Mouse (Mus musculus) hindbrain, embryonic 16.5 days (tissue): ENCODE measurements at regions not wholly inside any gene's neighbourhood (a gene's known extent, or its start where the extent isn't known, plus 50 kb on each side); places are given as distances from the start of the nearest gene placed in this dataset.
"Not testable (repeated sequence)": the region's sequence is repeated elsewhere in the genome, so short reads cannot be mapped to it uniquely, and the experiment has no call there.

ENCODE experiments used
- ATAC-seq: fragments of 200-750 bp; cut with Nextera tagmentation; 2 replicates; pipeline ENCODE4 v1.8.0; 2017; ENCODE audit warnings: moderate TSS enrichment, moderate library complexity
- H3K27ac ChIP-seq: fragments of 300-500 bp; sonication (generic); 2 replicates; pipeline ENCODE4 v1.5.1; 2014; ENCODE audit warnings: low read depth, mild to moderate bottlenecking, control low read depth, low read length, moderate library complexity
- H3K27me3 ChIP-seq: fragments of 300-500 bp; sonication (generic); replicated peaks from 2 replicates; pipeline ENCODE4 v1.6.1; 2014; ENCODE audit warnings: low read length; ENCODE audit not compliant: control insufficient read depth, insufficient read depth
- H3K36me3 ChIP-seq: fragments of 300-500 bp; sonication (generic); 2 replicates; pipeline ENCODE4 v1.6.1; 2014; ENCODE audit warnings: mild to moderate bottlenecking, low read length, moderate library complexity, mixed read lengths; ENCODE audit not compliant: control insufficient read depth, insufficient read depth
- H3K4me1 ChIP-seq: fragments of 300-500 bp; sonication (generic); 2 replicates; pipeline ENCODE4 v1.6.1; 2014; ENCODE audit warnings: low read depth, low read length; ENCODE audit not compliant: control insufficient read depth, insufficient read depth
- H3K4me2 ChIP-seq: fragments of 300-500 bp; sonication (generic); 2 replicates; pipeline ENCODE4 v1.6.1; 2014; ENCODE audit warnings: mild to moderate bottlenecking, low read length, control low read depth, moderate library complexity
- H3K4me3 ChIP-seq: fragments of 300-500 bp; sonication (generic); 2 replicates; pipeline ENCODE4 v1.5.1; 2014; ENCODE audit warnings: mild to moderate bottlenecking, low read length, control low read depth, moderate library complexity
- H3K9ac ChIP-seq: fragments of 300-500 bp; sonication (generic); 2 replicates; pipeline ENCODE4 v1.6.1; 2014; ENCODE audit warnings: low read depth, mild to moderate bottlenecking, control low read depth, low read length, moderate library complexity
- H3K9me3 ChIP-seq: fragments of 300-500 bp; sonication (generic); 2 replicates; pipeline ENCODE4 v1.6.1; 2014; ENCODE audit warnings: mild to moderate bottlenecking, low read length, moderate library complexity; ENCODE audit not compliant: control insufficient read depth
- WGBS: fragments of 180-500 bp; shearing (Covaris S2); extraction: QIAGEN DNeasy Blood & Tissue Kit; methylation state at CpG from one replicate; pipeline ENCODE4 v1.1.7; 2014; 5-methylcytosine and 5-hydroxymethylcytosine counted together

DNA sequence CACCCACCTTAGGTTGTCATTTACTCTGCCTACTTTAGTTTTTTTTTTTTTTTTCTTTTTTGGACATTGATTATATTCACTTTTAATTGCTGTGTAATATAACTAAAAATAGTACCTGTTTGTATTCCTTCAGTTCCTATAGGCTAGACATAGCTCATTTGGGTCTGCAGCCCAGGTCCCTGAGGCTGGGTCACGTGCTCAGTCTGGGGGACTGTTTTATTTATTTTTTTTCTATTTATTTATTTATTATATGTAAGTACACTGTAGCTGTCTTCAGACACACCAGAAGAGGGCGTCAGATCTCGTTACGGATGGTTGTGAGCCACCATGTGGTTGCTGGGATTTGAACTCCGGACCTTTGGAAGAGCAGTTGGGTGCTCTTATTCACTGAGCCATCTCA, 231.2 kb upstream of the Ercc4 start:
- not testable (repeated sequence) for H3K4me2 ChIP-seq, H3K27ac ChIP-seq, H3K9me3 ChIP-seq, H3K4me3 ChIP-seq, H3K27me3 ChIP-seq, H3K9ac ChIP-seq, ATAC-seq, H3K36me3 ChIP-seq, H3K4me1 ChIP-seq
- 92% methylated on average over 5 of the region's 5 CpGs for WGBS

DNA sequence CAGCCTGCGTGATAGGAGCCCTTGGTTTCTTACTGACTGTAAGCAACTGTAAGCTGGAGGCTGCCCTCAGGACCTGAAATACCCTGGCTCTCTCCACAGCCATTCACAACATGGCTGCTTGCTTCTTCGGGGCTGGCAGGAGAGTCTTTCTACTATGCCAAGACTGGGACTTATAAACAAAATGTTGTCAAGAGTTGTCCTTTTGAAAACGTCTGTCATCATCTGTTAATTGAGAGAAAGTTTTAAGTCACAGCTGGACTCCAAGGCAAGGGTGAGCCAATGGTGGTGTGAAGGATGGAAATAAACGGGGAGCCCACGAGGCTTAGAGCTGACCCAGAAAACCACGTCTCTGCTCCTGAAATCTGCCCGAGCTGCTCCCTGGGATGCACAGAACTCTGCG, 229.5 kb upstream of the Ercc4 start:
- no peak for ATAC-seq
- peaks cover 3% of the 10 kb centered on the region; the same call in 1 of the 2 replicates for H3K4me1 ChIP-seq
- no peaks in the 10 kb centered on the region for H3K27me3 ChIP-seq
- no peak overlapping the region for H3K4me2 ChIP-seq
- no peaks in the 10 kb centered on the region for H3K36me3 ChIP-seq
- no peaks in the 10 kb centered on the region for H3K9me3 ChIP-seq
- WGBS = 85% methylated on average over 8 of the region's 8 CpGs
- no peak overlapping the region for H3K4me3 ChIP-seq
- H3K27ac ChIP-seq = no peak overlapping the region
- no peak overlapping the region for H3K9ac ChIP-seq

DNA sequence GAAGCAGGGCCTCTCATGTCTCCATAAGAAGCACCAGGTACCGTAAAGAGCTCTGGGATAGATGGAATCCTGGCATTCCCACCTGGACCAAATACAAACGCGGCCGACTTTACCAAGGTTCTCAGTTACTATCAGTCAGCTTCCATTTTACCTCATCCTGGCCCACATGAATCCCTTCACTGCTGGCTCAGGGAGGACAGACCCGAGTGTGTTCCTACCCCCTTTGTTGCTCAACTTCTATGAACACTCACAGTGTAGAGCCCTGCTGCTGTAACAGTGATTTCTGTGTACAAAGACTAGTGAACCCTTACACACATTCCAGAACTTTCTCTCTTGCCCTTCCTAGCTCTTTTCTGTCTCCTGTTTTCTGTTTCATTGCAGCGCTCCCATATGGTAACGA, 229.0 kb upstream of the Ercc4 start:
- Histone ChIP-seq H3K9ac (no peak overlapping the region), H3K36me3 (no peaks in the 10 kb centered on the region), H3K4me2 (no peak overlapping the region), H3K4me3 (no peak overlapping the region), H3K4me1 (peaks cover 3% of the 10 kb centered on the region; the same call in 1 of the 2 replicates), H3K9me3 (no peaks in the 10 kb centered on the region), H3K27ac (no peak overlapping the region), H3K27me3 (no peaks in the 10 kb centered on the region)
- 96% methylated on average over 7 of the region's 7 CpGs for WGBS
- no peak for ATAC-seq

DNA sequence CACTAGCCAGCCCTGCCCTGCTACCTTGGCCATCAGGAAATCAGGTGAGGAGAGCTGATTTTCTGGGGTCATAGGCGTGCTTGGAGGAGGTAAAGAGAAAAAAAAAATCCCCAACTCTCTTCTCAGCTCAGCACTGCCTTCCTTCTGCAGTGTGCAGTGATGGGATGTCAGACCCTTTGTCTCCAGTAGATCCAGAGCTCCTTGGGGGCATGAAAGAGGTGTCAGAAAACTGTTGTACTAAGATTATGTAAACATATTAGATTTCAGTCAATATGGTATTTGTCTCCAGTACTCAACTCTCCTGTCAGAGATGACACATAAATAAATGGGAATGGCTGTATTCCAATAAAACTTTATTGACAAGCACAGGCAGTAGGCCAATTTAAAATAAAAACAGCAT, 226.8 kb upstream of the Ercc4 start:
- Histone ChIP-seq H3K4me1 (peaks cover 3% of the 10 kb centered on the region; the same call in 1 of the 2 replicates), H3K4me2 (no peak overlapping the region), H3K4me3 (no peak overlapping the region), H3K9me3 (no peaks in the 10 kb centered on the region), H3K27me3 (no peaks in the 10 kb centered on the region), H3K36me3 (no peaks in the 10 kb centered on the region), H3K9ac (no peak overlapping the region), H3K27ac (no peak overlapping the region)
- 81% methylated on average over 1 of the region's 1 CpGs for WGBS
- no peak for ATAC-seq

DNA sequence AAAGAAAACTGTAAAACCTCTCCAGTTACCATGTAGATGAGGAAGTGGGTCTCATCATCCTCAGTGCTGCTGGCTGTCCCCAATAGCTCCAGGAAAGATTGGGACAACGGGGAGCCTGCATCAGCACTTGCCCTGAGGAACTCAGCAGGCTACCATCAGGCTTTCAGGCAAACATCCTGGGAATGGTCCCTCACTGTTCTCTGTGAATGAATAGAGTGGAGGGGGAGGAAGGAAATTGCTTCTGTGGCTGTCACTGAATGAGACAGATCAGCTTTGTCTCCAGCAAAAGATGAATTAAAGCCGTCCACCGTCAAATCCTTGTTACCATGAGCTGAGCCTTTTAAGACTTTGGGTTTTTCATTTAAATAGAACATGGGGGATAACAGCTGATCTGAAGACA, 224.9 kb upstream of the Ercc4 start:
- H3K27ac ChIP-seq = no peak overlapping the region
- H3K36me3 ChIP-seq = no peaks in the 10 kb centered on the region
- H3K9me3 ChIP-seq = no peaks in the 10 kb centered on the region
- no peak overlapping the region for H3K4me3 ChIP-seq
- no peaks in the 10 kb centered on the region for H3K27me3 ChIP-seq
- 8% methylated on average over 3 of the region's 3 CpGs for WGBS
- ATAC-seq = peak; percentile 51; the same call in 1 of the 2 replicates
- H3K4me2 ChIP-seq = no peak overlapping the region
- peaks cover 3% of the 10 kb centered on the region; the same call in 1 of the 2 replicates for H3K4me1 ChIP-seq
- H3K9ac ChIP-seq = no peak overlapping the region

DNA sequence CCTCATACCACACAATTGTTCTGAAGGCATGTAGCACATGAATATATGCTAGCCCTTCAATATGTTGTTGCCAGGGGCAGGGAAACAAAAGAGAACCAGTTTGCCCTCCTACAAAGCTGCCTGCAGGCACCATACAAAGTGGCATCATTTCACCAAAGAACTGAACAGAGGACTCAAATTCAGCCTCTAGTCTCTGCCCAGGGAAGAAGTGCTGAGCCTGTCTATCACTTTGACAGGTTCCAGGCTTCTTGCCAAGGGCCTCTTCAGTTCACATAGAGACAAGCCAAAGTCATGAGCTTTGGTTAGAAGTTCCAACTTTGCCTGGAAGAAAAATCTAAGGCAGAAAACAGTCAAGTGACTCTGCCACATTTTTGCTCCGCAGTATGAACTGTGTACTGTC, 223.4 kb upstream of the Ercc4 start:
- ATAC-seq = peak; percentile 87
- no peaks in the 10 kb centered on the region for H3K27me3 ChIP-seq
- no peaks in the 10 kb centered on the region for H3K9me3 ChIP-seq
- no peak overlapping the region for H3K27ac ChIP-seq
- no peak overlapping the region for H3K4me2 ChIP-seq
- 65% methylated on average over 1 of the region's 1 CpGs for WGBS
- H3K9ac ChIP-seq = no peak overlapping the region
- H3K36me3 ChIP-seq = no peaks in the 10 kb centered on the region
- peaks cover 3% of the 10 kb centered on the region; the same call in 1 of the 2 replicates for H3K4me1 ChIP-seq
- no peak overlapping the region for H3K4me3 ChIP-seq

DNA sequence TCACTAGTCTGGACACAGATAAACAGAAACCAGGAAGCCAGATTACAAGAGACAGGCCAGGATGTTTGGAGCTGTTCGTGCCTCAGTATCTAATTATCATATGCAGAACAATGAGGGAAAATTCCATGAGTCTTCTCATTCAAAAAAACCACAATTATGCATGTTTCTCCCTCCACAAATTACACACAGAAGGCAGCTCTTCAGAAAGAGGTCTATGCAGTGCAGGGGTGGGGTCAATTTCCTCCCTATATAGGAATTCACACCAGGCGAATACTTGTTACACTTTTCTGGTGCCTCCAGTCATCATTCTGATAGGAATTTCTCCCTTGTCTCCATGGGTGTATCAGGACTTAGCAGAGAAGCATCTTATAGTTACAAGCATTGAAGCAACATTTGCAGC, 222.1 kb upstream of the Ercc4 start:
- H3K27me3 ChIP-seq = no peaks in the 10 kb centered on the region
- H3K4me3 ChIP-seq = no peak overlapping the region
- H3K9ac ChIP-seq = no peak overlapping the region
- 46% methylated on average over 2 of the region's 2 CpGs for WGBS
- peaks cover 3% of the 10 kb centered on the region; the same call in 1 of the 2 replicates for H3K4me1 ChIP-seq
- no peak for ATAC-seq
- no peak overlapping the region for H3K27ac ChIP-seq
- H3K36me3 ChIP-seq = no peaks in the 10 kb centered on the region
- no peak overlapping the region for H3K4me2 ChIP-seq
- H3K9me3 ChIP-seq = no peaks in the 10 kb centered on the region

DNA sequence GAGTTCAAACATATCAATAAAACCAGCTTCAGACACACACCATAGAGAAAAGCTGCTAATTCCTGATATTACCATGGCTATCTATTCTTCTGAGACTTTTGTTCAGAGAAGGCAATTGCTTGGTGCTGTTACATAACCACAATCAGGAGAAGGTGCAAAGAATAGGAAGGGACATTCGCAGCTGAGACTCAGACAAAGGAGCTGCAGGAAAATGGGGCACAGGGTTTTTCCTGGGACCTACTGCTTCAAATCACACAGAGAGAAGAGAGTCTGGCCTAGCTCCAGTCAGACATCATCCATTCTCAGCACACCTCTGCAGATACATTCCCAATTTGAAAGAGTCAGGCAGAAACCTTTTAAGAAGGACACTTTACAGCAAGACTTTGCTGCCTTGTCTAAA, 219.4 kb upstream of the Ercc4 start:
- Histone ChIP-seq H3K4me3 (no peak overlapping the region), H3K4me2 (no peak overlapping the region), H3K27me3 (no peaks in the 10 kb centered on the region), H3K9ac (no peak overlapping the region), H3K4me1 (no peaks in the 10 kb centered on the region), H3K9me3 (no peaks in the 10 kb centered on the region), H3K36me3 (no peaks in the 10 kb centered on the region), H3K27ac (no peak overlapping the region)
- 86% methylated on average over 1 of the region's 1 CpGs for WGBS
- ATAC-seq = no peak

DNA sequence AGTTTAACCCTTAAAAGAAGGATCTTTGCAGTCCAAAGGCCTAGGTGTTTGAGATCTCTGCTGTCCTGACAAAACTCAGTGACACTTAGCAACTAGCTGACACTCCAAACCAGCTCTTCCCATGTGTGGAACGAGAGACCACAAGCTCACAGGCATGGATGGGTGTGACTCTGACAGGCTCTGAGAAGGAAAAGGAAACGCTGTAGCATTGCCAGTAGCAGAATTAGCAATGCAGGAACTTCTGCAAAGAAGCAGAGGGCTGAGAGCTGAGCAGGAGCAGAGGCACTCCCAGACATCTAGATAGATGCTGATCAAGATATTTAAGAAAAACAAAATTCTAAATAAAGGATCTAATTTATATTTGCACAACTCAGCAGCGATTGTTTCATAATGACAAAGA, 218.9 kb upstream of the Ercc4 start:
- ATAC-seq = no peak
- Histone ChIP-seq H3K4me1 (no peaks in the 10 kb centered on the region), H3K4me2 (no peak overlapping the region), H3K9ac (no peak overlapping the region), H3K4me3 (no peak overlapping the region), H3K9me3 (no peaks in the 10 kb centered on the region), H3K27me3 (no peaks in the 10 kb centered on the region), H3K27ac (no peak overlapping the region), H3K36me3 (no peaks in the 10 kb centered on the region)
- WGBS = 80% methylated on average over 3 of the region's 3 CpGs
